Mouse (Mus musculus) embryonic fibroblast, embryonic 13.5 days (primary cell): ENCODE measurements around the gene Marf1.

Experiments used
- CTCF ChIP-seq: IDR thresholded peaks from 2 replicates; pipeline ENCODE4 v1.5.1; 2011; ENCODE audit warnings: mild to moderate bottlenecking, control low read depth, low read length, moderate library complexity, borderline replicate concordance; ENCODE audit not compliant: insufficient read depth
- POLR2A ChIP-seq: IDR thresholded peaks from 2 replicates; pipeline ENCODE4 v1.6.1; 2011; ENCODE audit warnings: low read depth, mild to moderate bottlenecking, control low read depth, low read length, moderate library complexity

DNA sequence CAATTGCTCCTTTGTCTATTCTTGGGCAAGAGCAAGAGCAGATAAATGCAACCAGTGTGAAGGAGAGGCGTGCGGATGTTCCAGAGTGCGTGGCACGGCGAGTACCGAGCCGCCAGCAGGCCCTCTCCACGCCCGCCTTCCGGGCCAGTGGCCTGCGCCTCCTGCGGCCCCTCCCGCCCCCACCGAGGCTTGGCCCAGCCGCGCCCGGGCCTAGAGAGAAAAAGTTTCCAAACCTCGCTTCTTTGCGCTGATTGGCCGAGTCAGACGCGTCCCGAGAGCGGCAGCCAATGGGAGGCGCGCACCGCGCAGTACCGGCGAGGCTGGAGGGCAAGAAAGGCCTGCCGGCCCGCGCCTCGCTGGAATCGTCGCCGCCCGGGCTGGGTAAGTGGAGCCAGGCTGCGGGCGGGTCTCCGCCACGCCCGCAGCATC, at the start of gene Marf1, which contains the start of gene Nde1:
- TF ChIP-seq POLR2A: peak; percentile 88
- TF ChIP-seq CTCF: no peak
